Mouse (Mus musculus): ENCODE results near the gene Tcf7l1. TPM values are rescaled to one million over a fixed set of nuclear protein-coding genes. Genes with fewer than 3 reads are reported as not detected.

The Tcf7l1 gene
- polyA plus RNA-seq, 1 experiment from 2014 or later: 17.0 TPM

GRCm38 (mm10) chr6:72745781-72746180 is 43.3 kb downstream of the Tcf7l1 start:
- DNase-seq (ENCODE audit: low spot score) (no peak), ATAC-seq (ENCODE audit: low FRiP score) (no peak)
- Histone ChIP-seq H3K4me2 (replicated peaks; ENCODE audit: low read depth, low read length) (no peak overlapping the region), H3K4me1 (replicated peaks; ENCODE audit: control insufficient read depth, insufficient read depth, low read length) (peaks cover 5% of the 10 kb centered on the region; the same call in 1 of the 2 replicates), H3K4me3 (ENCODE audit: low read depth, low read length) (no peak overlapping the region), H3K36me3 (ENCODE audit: control insufficient read depth, insufficient read depth, low read length) (no peaks in the 10 kb centered on the region), H3K27ac (ENCODE audit: low read depth, low read length) (no peak overlapping the region), H3K9me3 (ENCODE audit: control insufficient read depth, low read length) (no peaks in the 10 kb centered on the region), H3K9ac (ENCODE audit: low read depth, low read length) (no peak overlapping the region), H3K27me3 (ENCODE audit: control insufficient read depth, insufficient read depth, low read length) (no peaks in the 10 kb centered on the region)
- WGBS: 78% methylated on average over 12 of the region's 12 CpGs

GRCm38 (mm10) chr6:72744144-72744800 is 44.8 kb downstream of the Tcf7l1 start:
- DNase-seq (ENCODE audit: low spot score): no peak
- 79% methylated on average over 10 of the region's 10 CpGs for WGBS
- no peak for ATAC-seq (ENCODE audit: low FRiP score)

GRCm38 (mm10) chr6:72743624-72744041 is 45.4 kb downstream of the Tcf7l1 start:
- WGBS: 67% methylated on average over 3 of the region's 3 CpGs

More at GRCm38 (mm10) chr6:72744144-72744800, 44.8 kb downstream of the Tcf7l1 start:
- no peak overlapping the region for H3K9ac ChIP-seq (ENCODE audit: low read depth, low read length)
- H3K4me3 ChIP-seq (ENCODE audit: low read depth, low read length): no peak overlapping the region
- H3K4me1 ChIP-seq (replicated peaks; ENCODE audit: control insufficient read depth, insufficient read depth, low read length): peaks cover 5% of the 10 kb centered on the region; the same call in 1 of the 2 replicates
- H3K9me3 ChIP-seq (ENCODE audit: control insufficient read depth, low read length): no peaks in the 10 kb centered on the region
- no peak overlapping the region for H3K27ac ChIP-seq (ENCODE audit: low read depth, low read length)
- no peak overlapping the region for H3K4me2 ChIP-seq (replicated peaks; ENCODE audit: low read depth, low read length)
- H3K36me3 ChIP-seq (ENCODE audit: control insufficient read depth, insufficient read depth, low read length): no peaks in the 10 kb centered on the region
- H3K27me3 ChIP-seq (ENCODE audit: control insufficient read depth, insufficient read depth, low read length): no peaks in the 10 kb centered on the region

GRCm38 (mm10) chr6:72742331-72742730 is 46.7 kb downstream of the Tcf7l1 start:
- no peaks in the 10 kb centered on the region for H3K36me3 ChIP-seq (ENCODE audit: control insufficient read depth, insufficient read depth, low read length)

More at GRCm38 (mm10) chr6:72743624-72744041, 45.4 kb downstream of the Tcf7l1 start:
- H3K4me3 ChIP-seq (ENCODE audit: low read depth, low read length): no peak overlapping the region
- no peak overlapping the region for H3K4me2 ChIP-seq (replicated peaks; ENCODE audit: low read depth, low read length)
- ATAC-seq (ENCODE audit: low FRiP score) (no peak), DNase-seq (ENCODE audit: low spot score) (no peak)
- H3K9me3 ChIP-seq (ENCODE audit: control insufficient read depth, low read length): no peaks in the 10 kb centered on the region
- H3K27ac ChIP-seq (ENCODE audit: low read depth, low read length): no peak overlapping the region
- no peaks in the 10 kb centered on the region for H3K36me3 ChIP-seq (ENCODE audit: control insufficient read depth, insufficient read depth, low read length)
- H3K27me3 ChIP-seq (ENCODE audit: control insufficient read depth, insufficient read depth, low read length): no peaks in the 10 kb centered on the region
- H3K9ac ChIP-seq (ENCODE audit: low read depth, low read length): no peak overlapping the region
- no peaks in the 10 kb centered on the region for H3K4me1 ChIP-seq (replicated peaks; ENCODE audit: control insufficient read depth, insufficient read depth, low read length)

GRCm38 (mm10) chr6:72740596-72741421 is 48.2 kb downstream of the Tcf7l1 start:
- 71% methylated on average over 20 of the region's 20 CpGs for WGBS
- no peak overlapping the region for H3K4me3 ChIP-seq (ENCODE audit: low read depth, low read length)
- no peak overlapping the region for H3K4me2 ChIP-seq (replicated peaks; ENCODE audit: low read depth, low read length)
- H3K27me3 ChIP-seq (ENCODE audit: control insufficient read depth, insufficient read depth, low read length): no peaks in the 10 kb centered on the region
- no peaks in the 10 kb centered on the region for H3K36me3 ChIP-seq (ENCODE audit: control insufficient read depth, insufficient read depth, low read length)
- DNase-seq (ENCODE audit: low spot score) (no peak), ATAC-seq (ENCODE audit: low FRiP score) (no peak)
- no peak overlapping the region for H3K27ac ChIP-seq (ENCODE audit: low read depth, low read length)
- H3K9me3 ChIP-seq (ENCODE audit: control insufficient read depth, low read length): no peaks in the 10 kb centered on the region
- H3K4me1 ChIP-seq (replicated peaks; ENCODE audit: control insufficient read depth, insufficient read depth, low read length): no peaks in the 10 kb centered on the region
- H3K9ac ChIP-seq (ENCODE audit: low read depth, low read length): no peak overlapping the region

More at GRCm38 (mm10) chr6:72742331-72742730, 46.7 kb downstream of the Tcf7l1 start:
- Histone ChIP-seq H3K4me1 (replicated peaks; ENCODE audit: control insufficient read depth, insufficient read depth, low read length) (no peaks in the 10 kb centered on the region), H3K27ac (ENCODE audit: low read depth, low read length) (no peak overlapping the region), H3K4me3 (ENCODE audit: low read depth, low read length) (no peak overlapping the region), H3K9me3 (ENCODE audit: control insufficient read depth, low read length) (no peaks in the 10 kb centered on the region), H3K9ac (ENCODE audit: low read depth, low read length) (no peak overlapping the region), H3K27me3 (ENCODE audit: control insufficient read depth, insufficient read depth, low read length) (no peaks in the 10 kb centered on the region), H3K4me2 (replicated peaks; ENCODE audit: low read depth, low read length) (no peak overlapping the region)
- 82% methylated on average over 7 of the region's 7 CpGs for WGBS
- ATAC-seq (ENCODE audit: low FRiP score) (no peak), DNase-seq (ENCODE audit: low spot score) (no peak)

- no peak overlapping the region for H3K9ac ChIP-seq (ENCODE audit: low read depth, low read length)
- ATAC-seq (ENCODE audit: low FRiP score) (no peak), DNase-seq (ENCODE audit: low spot score) (no peak)
- H3K27ac ChIP-seq (ENCODE audit: low read depth, low read length): no peak overlapping the region
- 88% methylated on average over 11 of the region's 11 CpGs for WGBS
- no peaks in the 10 kb centered on the region for H3K9me3 ChIP-seq (ENCODE audit: control insufficient read depth, low read length)
- no peaks in the 10 kb centered on the region for H3K4me1 ChIP-seq (replicated peaks; ENCODE audit: control insufficient read depth, insufficient read depth, low read length)
- H3K36me3 ChIP-seq (ENCODE audit: control insufficient read depth, insufficient read depth, low read length): no peaks in the 10 kb centered on the region
- no peak overlapping the region for H3K4me2 ChIP-seq (replicated peaks; ENCODE audit: low read depth, low read length)
- H3K27me3 ChIP-seq (ENCODE audit: control insufficient read depth, insufficient read depth, low read length): no peaks in the 10 kb centered on the region
- H3K4me3 ChIP-seq (ENCODE audit: low read depth, low read length): no peak overlapping the region
Observed at GRCm38 (mm10) chr6:72736872-72737271, 52.2 kb downstream of the Tcf7l1 start.

- ATAC-seq (ENCODE audit: low FRiP score) (no peak), DNase-seq (ENCODE audit: low spot score) (no peak)
- H3K4me3 ChIP-seq (ENCODE audit: low read depth, low read length): no peak overlapping the region
- H3K27ac ChIP-seq (ENCODE audit: low read depth, low read length): no peak overlapping the region
- H3K27me3 ChIP-seq (ENCODE audit: control insufficient read depth, insufficient read depth, low read length): no peaks in the 10 kb centered on the region
- WGBS: 41% methylated on average over 12 of the region's 12 CpGs
- H3K4me1 ChIP-seq (replicated peaks; ENCODE audit: control insufficient read depth, insufficient read depth, low read length): no peaks in the 10 kb centered on the region
- no peak overlapping the region for H3K9ac ChIP-seq (ENCODE audit: low read depth, low read length)
- no peak overlapping the region for H3K4me2 ChIP-seq (replicated peaks; ENCODE audit: low read depth, low read length)
- no peaks in the 10 kb centered on the region for H3K9me3 ChIP-seq (ENCODE audit: control insufficient read depth, low read length)
- H3K36me3 ChIP-seq (ENCODE audit: control insufficient read depth, insufficient read depth, low read length): no peaks in the 10 kb centered on the region
Observed at GRCm38 (mm10) chr6:72735206-72735605, 53.8 kb downstream of the Tcf7l1 start.

- no peak overlapping the region for H3K27ac ChIP-seq (ENCODE audit: low read depth, low read length)
- H3K27me3 ChIP-seq (ENCODE audit: control insufficient read depth, insufficient read depth, low read length): no peaks in the 10 kb centered on the region
- peaks cover 3% of the 10 kb centered on the region; the same call in 1 of the 2 replicates for H3K4me1 ChIP-seq (replicated peaks; ENCODE audit: control insufficient read depth, insufficient read depth, low read length)
- H3K9ac ChIP-seq (ENCODE audit: low read depth, low read length): no peak overlapping the region
- DNase-seq (ENCODE audit: low spot score) (no peak), ATAC-seq (ENCODE audit: low FRiP score) (no peak)
- H3K36me3 ChIP-seq (ENCODE audit: control insufficient read depth, insufficient read depth, low read length): no peaks in the 10 kb centered on the region
- WGBS: 93% methylated on average over 3 of the region's 3 CpGs
- no peak overlapping the region for H3K4me2 ChIP-seq (replicated peaks; ENCODE audit: low read depth, low read length)
- H3K9me3 ChIP-seq (ENCODE audit: control insufficient read depth, low read length): no peaks in the 10 kb centered on the region
- no peak overlapping the region for H3K4me3 ChIP-seq (ENCODE audit: low read depth, low read length)
Observed at GRCm38 (mm10) chr6:72733375-72733774, 55.7 kb downstream of the Tcf7l1 start.

Data from hindbrain, embryonic 11.5 days (tissue).